Mouse (Mus musculus) R1 (cell line): Measurements from ENCODE around the gene Kpna1.
"Not testable (repeated sequence)": the region's sequence is repeated elsewhere in the genome, so short reads cannot be mapped to it uniquely, and the experiment has no call there.

ENCODE experiments used
- DNase-seq: peaks from one replicate; pipeline ENCODE4 v3.0.0-alpha.2; 2018; ENCODE audit warnings: low read depth, low spot score

Gene Kpna1

DNA sequence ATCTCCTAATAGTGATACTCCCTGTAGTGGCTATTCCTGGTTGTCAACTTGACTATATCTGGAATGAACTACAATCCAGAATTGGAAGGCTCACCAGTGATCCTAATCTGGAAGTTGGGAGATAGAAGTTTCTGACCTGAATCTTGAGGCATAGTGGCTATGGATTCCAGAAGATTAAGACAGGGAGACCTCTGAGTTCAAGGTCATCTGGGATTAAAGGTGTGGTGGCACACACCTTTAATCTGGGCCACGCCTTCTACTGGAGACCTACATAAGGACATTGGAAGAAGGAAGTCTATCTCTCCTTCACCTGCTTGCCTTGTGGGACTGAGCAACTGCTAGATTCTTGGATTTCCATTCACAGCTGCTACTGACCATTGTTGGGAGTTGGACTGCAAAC lies at the start of gene Kpna1:
Gene Kpna1, plus strand, starts transcription at position 301 of the 400 bp plus-strand sequence.
- not testable (repeated sequence) for DNase-seq

GRCm38 (mm10) chr16:35932179-35933055 lies 46.1 kb upstream of the Kpna1 start:
- no peak for DNase-seq

DNA sequence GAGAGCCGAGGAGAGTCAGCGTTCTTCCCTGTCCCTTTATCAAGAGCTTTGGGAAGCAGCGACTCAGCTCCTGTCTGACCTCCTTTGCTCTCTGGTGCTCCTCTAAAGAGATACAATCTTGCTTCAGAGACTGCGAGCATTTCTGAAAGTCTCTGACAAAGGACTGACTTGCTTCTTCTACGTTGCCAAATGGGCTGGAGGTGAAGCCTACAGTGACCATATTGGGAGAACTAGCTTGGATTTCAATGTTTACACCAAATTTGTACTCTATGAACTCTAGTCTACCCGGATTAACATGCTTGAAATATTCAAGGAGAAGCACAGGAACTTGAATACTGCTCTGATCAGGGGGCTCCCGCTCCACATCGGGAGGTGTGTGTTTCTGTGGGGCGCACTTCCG lies 45.4 kb upstream of the Kpna1 start:
- no peak for DNase-seq

DNA sequence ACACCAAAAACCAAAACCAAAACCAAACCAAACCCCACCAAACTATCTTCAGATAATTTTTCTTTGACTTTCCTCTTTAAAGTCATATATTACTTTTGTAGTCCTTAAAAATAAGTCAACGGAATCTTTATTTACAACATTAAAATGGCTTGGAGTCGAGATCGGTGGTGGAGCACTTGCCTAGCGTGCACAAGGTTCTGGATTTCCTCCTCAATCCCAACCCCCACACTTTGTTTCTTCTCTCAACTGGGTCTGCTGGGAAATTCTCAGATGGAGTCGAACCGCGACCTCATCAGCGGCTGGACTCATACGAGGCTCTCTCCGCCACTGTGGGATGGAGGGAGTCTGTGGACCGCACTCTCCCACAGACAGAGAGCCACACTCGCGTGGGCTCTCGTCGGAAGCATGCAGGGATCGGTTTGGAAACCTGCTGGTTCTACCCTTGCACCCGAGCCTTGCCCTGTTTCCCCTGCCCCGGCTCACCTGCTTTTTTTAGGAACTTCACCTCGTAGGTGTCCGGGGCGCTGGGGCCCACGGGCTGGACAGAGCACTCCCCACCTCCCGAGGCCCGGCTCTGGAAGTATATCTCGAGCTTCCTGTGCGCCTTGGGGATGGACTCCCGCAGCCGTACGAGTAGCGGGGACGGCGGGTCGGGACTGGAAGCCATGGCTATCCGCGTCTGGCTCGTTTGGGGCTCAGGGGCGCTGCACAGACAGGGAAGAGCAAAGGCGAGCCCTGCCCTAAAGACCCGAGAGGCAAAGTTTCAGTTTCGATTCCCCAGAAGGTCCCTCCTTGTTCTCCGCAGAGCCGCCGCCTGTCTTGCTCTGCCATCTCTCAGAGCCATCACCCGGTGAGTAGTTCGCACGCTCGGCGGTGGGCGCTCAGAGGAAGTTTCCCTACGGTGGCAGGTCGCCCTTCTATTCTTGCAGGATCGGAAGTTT lies 40.1 kb upstream of the Kpna1 start, which contains the start of the genes Parp9 and Dtx3l:
Gene Parp9, plus strand, starts transcription at position 260 of the 941 bp plus-strand sequence.
Gene Dtx3l, minus strand, starts transcription at position 941 of the 941 bp plus-strand sequence.
- DNase-seq = peak; percentile 71

GRCm38 (mm10) chr16:35939261-35939660 lies 39.3 kb upstream of the Kpna1 start:
- DNase-seq = peak; percentile 47

DNA sequence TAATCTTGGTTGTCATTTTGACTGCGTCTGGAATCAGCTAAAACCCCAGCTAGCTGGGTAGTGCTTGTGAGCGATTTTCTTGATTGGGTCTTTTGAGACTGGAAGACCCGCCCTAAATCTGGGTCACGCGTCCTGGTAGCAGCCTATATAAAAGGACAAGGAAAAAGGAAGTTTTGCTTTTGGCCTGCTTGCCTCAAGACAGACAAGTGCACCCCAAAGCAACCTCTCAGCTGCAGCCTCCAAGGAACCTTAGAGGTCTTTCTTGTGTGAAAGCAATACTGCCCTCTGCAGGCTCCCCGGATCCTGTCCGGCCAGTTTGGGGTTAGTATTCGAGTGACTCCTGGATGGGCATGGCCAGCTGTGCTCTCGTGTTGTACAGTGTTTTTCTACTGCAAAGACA lies 38.9 kb upstream of the Kpna1 start:
- peak; percentile 85 for DNase-seq

DNA sequence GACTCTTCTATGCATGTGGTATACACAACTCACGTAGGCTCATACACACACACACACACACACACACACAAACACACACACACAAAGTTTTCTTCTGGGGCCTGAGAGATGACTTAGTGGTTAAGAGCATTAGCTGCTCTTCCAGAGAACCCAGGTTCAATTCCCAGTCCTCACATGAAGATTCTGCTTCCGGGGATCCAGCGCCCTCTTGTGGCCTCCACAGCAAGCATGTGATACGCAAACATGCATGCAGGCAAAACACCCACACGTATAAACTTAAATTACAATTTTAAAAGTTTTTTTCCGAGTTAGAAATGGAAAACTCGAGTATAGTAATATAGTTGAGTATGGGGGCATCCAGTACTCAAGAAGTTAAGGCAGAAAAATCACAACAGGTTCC lies 37.2 kb upstream of the Kpna1 start:
- DNase-seq = peak; percentile 70

DNA sequence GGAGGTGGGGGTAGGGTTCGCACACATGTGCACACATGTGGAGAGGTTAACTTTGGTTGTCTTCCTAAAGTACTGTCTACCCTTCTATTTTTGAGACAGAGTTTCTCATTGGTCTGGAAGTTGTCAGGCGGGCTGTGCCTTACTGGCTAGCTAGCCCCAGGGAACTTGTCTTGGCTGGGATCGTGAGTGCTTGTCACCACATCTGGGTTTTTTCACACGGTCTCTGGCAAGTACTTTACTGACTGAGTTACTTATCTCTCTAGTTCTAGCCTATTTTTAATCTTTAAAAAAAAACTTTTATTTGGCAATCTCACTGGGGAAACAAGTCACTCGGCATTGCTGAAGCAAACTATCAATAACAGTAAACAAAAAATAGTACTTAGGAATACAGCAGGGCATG lies 29.3 kb upstream of the Kpna1 start:
- no peak for DNase-seq

DNA sequence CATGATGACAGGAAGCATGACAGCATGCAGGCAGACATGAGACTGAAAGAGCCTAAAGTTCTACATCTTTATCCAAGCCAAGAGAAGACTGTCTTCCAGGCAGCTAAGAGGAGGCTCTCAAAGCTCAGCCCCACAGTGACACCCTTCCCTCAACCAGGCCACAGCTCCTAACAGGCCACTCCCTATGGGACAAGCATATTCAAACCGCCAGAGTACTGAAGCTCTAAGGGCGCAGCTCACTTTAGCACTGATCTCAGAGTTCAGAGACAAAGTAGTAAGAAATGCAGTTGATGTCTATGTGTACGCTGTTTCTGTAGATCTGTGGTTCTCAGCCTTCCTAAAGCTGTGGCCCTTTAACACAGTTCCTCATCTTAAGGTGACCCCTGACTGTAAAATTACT lies 27.3 kb upstream of the Kpna1 start:
- peak; percentile 54 for DNase-seq

GRCm38 (mm10) chr16:35952628-35953130 lies 25.9 kb upstream of the Kpna1 start:
- peak; percentile 67 for DNase-seq

- peak; percentile 80 for DNase-seq
These were observed 12.6 kb upstream of the Kpna1 start for GRCm38 (mm10) chr16:35965991-35966390.

DNA sequence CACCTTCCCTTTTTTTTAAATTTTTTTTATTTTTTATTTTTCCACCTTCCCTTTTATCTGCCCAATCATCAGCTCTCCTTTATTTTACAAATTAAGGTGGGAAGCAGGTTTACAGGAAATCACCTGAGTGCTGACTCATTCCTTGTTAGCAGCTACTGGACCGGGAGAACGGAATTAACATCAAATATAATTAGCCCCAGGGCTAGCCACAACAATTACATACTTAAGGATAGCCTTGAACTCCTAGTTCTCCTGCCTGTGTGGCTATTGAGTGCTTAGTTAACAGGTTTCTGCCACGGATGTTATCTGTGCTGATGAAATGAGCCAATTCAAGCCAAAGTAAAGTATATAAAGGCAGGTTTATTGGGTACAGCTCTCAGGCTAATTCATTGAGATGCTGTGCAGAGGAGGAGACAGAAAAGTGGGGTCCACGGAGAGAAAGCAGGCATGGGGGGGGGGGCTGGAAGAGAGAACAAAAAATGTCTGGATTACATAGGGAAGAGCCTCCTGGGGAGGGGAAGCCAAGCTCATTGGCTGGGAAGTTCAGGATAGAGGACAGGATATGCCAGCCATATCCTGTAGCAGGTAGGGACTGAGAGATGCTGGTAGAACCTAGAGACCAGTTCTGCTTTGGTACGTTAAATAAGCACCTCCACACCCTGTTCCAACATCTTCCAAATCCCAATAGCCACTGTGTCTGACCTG lies 12.0 kb upstream of the Kpna1 start:
- peak; percentile 92 for DNase-seq

GRCm38 (mm10) chr16:35967319-35967718 lies 11.2 kb upstream of the Kpna1 start:
- DNase-seq = peak; percentile 23

GRCm38 (mm10) chr16:35968149-35968548 lies 10.4 kb upstream of the Kpna1 start:
- DNase-seq = peak; percentile 55

GRCm38 (mm10) chr16:35974021-35974420 lies 4.5 kb upstream of the Kpna1 start:
- peak; percentile 76 for DNase-seq

DNA sequence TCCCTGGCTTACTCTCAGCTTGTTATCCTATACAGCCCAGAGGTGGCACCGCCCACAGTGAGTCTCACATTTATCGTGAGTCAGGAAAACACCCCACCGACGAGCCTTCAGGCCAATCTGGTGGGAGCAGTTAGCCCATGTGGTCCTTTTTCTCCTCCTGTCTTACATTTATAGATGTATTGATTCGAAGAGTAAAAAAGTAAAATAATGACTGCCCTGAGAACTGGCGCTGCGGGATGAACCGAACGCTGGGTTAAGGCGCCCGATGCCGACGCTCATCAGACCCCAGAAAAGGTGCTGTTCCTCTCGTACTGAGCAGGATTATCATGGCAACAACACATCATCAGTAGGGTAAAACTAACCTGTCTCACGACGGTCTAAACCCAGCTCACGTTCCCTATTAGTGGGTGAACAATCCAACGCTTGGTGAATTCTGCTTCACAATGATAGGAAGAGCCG lies 2.8 kb downstream of the Kpna1 start:
- peak; percentile 100 for DNase-seq

GRCm38 (mm10) chr16:35982506-35982901 lies 4.0 kb downstream of the Kpna1 start:
- no peak for DNase-seq

- DNase-seq = peak; percentile 92
These were observed 4.5 kb downstream of the Kpna1 start for GRCm38 (mm10) chr16:35982902-35983516.

DNA sequence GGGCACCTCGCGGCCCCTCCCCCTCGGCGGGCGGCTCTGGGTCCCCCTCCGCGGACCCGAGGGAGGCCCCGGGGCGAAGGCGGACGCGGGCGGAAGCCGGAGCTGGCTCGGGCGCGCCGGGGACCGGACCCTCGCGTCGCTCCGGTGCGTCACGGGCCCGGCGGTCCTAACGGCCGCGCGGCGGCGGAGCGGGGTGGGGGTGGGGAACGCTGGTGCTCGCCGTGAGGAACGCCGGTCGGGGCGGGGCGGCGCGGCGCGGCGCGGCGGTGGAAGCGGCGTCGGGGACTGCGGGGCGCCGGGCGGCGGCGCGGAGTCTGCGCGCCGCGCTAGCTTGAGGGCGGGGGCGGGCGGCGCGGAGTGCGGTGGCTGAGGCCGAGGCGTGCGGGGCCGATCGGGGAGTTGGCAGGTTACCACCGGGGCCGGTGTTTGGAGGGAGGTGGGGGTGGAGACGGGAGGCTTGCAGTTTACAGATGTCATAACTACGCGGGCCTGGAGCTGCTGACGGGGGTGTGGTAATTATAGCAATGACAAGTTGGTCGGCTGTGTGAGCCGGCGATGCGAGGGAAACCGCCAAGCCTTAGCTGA lies 5.1 kb downstream of the Kpna1 start:
- peak; percentile 65 for DNase-seq

DNA sequence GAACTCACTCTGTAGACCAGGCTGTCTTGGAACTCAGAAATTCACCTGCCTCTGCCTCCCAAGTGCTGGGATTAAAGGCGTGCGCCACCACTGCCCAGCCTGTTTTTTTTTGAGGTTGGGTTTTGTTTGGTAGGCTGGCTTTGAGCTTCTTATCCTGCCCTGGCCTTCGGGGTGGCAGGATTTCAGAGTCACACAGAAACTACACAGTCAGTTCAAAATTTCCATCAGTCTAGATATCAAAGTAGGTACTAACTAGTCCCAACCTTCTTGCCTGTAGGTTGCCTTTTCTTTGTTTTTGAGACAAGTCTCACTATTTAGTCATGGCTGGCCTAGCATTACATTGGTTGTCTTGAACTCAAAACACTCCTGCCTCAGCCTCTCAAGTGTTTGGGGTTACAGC lies 5.9 kb downstream of the Kpna1 start:
- DNase-seq = peak; percentile 29
